Mouse (Mus musculus): Measurements from ENCODE around the gene Ica1l. TPM values are rescaled to one million over a fixed set of nuclear protein-coding genes. Genes with fewer than 3 reads are reported as not detected.

Ica1l gene
- polyA plus RNA-seq, 1 experiment = 21.4 TPM

GRCm38 (mm10) chr1:59959941-59960340, 83.0 kb downstream of the Ica1l start:
- H3K4me1 ChIP-seq (ENCODE audit: control insufficient read depth, insufficient read depth, low read length) = peaks cover 3% of the 10 kb centered on the region
- DNase-seq = no peak
- H3K27ac ChIP-seq (ENCODE audit: insufficient read depth, low read length) = no peak overlapping the region
- H3K27me3 ChIP-seq (ENCODE audit: control insufficient read depth, insufficient read depth, low read length) = no peaks in the 10 kb centered on the region
- 79% methylated on average over 1 of the region's 1 CpGs for WGBS
- H3K4me3 ChIP-seq (replicated peaks; ENCODE audit: insufficient read depth, low read depth, low read length) = no peak overlapping the region
- no peak for TF ChIP-seq CTCF (IDR thresholded peaks at IDR 0.05; ENCODE audit: borderline replicate concordance, insufficient read depth, low read depth, low read length)
- no peak for TF ChIP-seq POLR2A (IDR thresholded peaks at IDR 0.05; ENCODE audit: borderline replicate concordance, insufficient read depth, low read length)

- Histone ChIP-seq H3K4me3 (replicated peaks; ENCODE audit: insufficient read depth, low read depth, low read length) (no peak overlapping the region), H3K27me3 (ENCODE audit: control insufficient read depth, insufficient read depth, low read length) (no peaks in the 10 kb centered on the region), H3K4me1 (ENCODE audit: control insufficient read depth, insufficient read depth, low read length) (peaks cover 3% of the 10 kb centered on the region), H3K27ac (ENCODE audit: insufficient read depth, low read length) (no peak overlapping the region)
- peak; percentile 52 to 72 for DNase-seq
- TF ChIP-seq CTCF (IDR thresholded peaks at IDR 0.05; ENCODE audit: borderline replicate concordance, insufficient read depth, low read depth, low read length) = no peak
- no peak for TF ChIP-seq POLR2A (IDR thresholded peaks at IDR 0.05; ENCODE audit: borderline replicate concordance, insufficient read depth, low read length)
- 13% methylated on average over 3 of the region's 3 CpGs for WGBS
These were observed 85.8 kb downstream of the Ica1l start for GRCm38 (mm10) chr1:59957206-59957605.

- Histone ChIP-seq H3K4me1 (ENCODE audit: control insufficient read depth, insufficient read depth, low read length) (peaks cover 2% of the 10 kb centered on the region), H3K27me3 (ENCODE audit: control insufficient read depth, insufficient read depth, low read length) (no peaks in the 10 kb centered on the region), H3K4me3 (replicated peaks; ENCODE audit: insufficient read depth, low read depth, low read length) (no peak overlapping the region), H3K27ac (ENCODE audit: insufficient read depth, low read length) (no peak overlapping the region)
- over 99% methylated on average over 4 of the region's 4 CpGs for WGBS
- DNase-seq = no peak
- TF ChIP-seq POLR2A (IDR thresholded peaks at IDR 0.05; ENCODE audit: borderline replicate concordance, insufficient read depth, low read length) (no peak), CTCF (IDR thresholded peaks at IDR 0.05; ENCODE audit: borderline replicate concordance, insufficient read depth, low read depth, low read length) (no peak)
These were observed 95.5 kb downstream of the Ica1l start for GRCm38 (mm10) chr1:59947509-59947908.

DNA sequence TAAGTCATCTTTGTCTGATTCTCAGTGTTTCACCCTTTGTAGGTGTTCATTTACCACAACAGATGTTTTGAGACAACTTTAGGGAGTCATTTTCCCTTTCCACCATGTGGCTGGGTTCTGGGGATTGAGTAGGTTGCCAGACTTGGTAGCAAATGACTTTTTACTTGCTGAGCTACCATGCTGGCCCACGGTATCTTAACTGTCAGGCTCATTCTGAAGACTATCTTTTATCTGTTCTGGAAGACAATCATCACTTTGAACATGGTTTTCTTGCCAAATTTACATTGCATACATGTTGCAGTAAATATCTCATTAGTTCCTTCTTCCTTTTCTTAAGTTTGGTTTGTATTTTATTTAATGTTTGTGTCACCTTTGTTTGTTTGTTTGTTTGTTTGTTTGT, 97.0 kb downstream of the Ica1l start:
- H3K4me1 ChIP-seq (ENCODE audit: control insufficient read depth, insufficient read depth, low read length) = peaks cover 2% of the 10 kb centered on the region
- H3K4me3 ChIP-seq (replicated peaks; ENCODE audit: insufficient read depth, low read depth, low read length) = no peak overlapping the region
- no peaks in the 10 kb centered on the region for H3K27me3 ChIP-seq (ENCODE audit: control insufficient read depth, insufficient read depth, low read length)
- no peak overlapping the region for H3K27ac ChIP-seq (ENCODE audit: insufficient read depth, low read length)
- DNase-seq = no peak
- WGBS = 10% methylated on average over 1 of the region's 1 CpGs
- TF ChIP-seq CTCF (IDR thresholded peaks at IDR 0.05; ENCODE audit: borderline replicate concordance, insufficient read depth, low read depth, low read length) (no peak), POLR2A (IDR thresholded peaks at IDR 0.05; ENCODE audit: borderline replicate concordance, insufficient read depth, low read length) (no peak)

DNA sequence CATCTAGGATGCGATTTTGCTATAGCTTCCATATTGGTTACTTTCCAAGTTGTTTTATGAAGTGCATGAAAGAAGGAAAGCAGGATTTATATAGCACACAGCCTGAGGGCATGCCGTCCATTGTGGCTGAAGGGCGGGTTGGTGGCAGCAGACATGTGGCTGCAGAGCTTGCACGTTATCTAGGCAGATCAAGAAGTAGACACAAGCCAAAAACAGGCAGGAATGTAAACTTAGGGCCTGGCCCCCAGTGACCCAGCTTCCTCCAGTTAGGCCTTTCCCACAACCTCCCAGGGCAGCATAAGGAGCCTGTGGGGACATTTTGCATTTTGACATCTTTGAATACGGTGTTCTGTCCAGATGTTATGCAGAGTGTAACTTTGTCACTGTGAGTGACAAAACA, 99.2 kb downstream of the Ica1l start:
- peaks cover 2% of the 10 kb centered on the region for H3K4me1 ChIP-seq (ENCODE audit: control insufficient read depth, insufficient read depth, low read length)
- H3K4me3 ChIP-seq (replicated peaks; ENCODE audit: insufficient read depth, low read depth, low read length) = no peak overlapping the region
- no peak for DNase-seq
- no peak overlapping the region for H3K27ac ChIP-seq (ENCODE audit: insufficient read depth, low read length)
- no peak for TF ChIP-seq POLR2A (IDR thresholded peaks at IDR 0.05; ENCODE audit: borderline replicate concordance, insufficient read depth, low read length)
- no peak for TF ChIP-seq CTCF (IDR thresholded peaks at IDR 0.05; ENCODE audit: borderline replicate concordance, insufficient read depth, low read depth, low read length)
- WGBS = 62% methylated on average over 5 of the region's 5 CpGs
- no peaks in the 10 kb centered on the region for H3K27me3 ChIP-seq (ENCODE audit: control insufficient read depth, insufficient read depth, low read length)

- no peak overlapping the region for H3K27ac ChIP-seq (ENCODE audit: insufficient read depth, low read length)
- H3K4me3 ChIP-seq (replicated peaks; ENCODE audit: insufficient read depth, low read depth, low read length) = no peak overlapping the region
- peaks cover 2% of the 10 kb centered on the region for H3K4me1 ChIP-seq (ENCODE audit: control insufficient read depth, insufficient read depth, low read length)
- no peak for DNase-seq
- no peaks in the 10 kb centered on the region for H3K27me3 ChIP-seq (ENCODE audit: control insufficient read depth, insufficient read depth, low read length)
- TF ChIP-seq POLR2A (IDR thresholded peaks at IDR 0.05; ENCODE audit: borderline replicate concordance, insufficient read depth, low read length) (no peak), CTCF (IDR thresholded peaks at IDR 0.05; ENCODE audit: borderline replicate concordance, insufficient read depth, low read depth, low read length) (no peak)
- WGBS = 79% methylated on average over 6 of the region's 6 CpGs
These were observed 100.8 kb downstream of the Ica1l start for GRCm38 (mm10) chr1:59942057-59942790.

GRCm38 (mm10) chr1:59941063-59941462, 101.9 kb downstream of the Ica1l start:
- H3K4me1 ChIP-seq (ENCODE audit: control insufficient read depth, insufficient read depth, low read length) = peaks cover 2% of the 10 kb centered on the region
- TF ChIP-seq POLR2A (IDR thresholded peaks at IDR 0.05; ENCODE audit: borderline replicate concordance, insufficient read depth, low read length) = no peak
- TF ChIP-seq CTCF (IDR thresholded peaks at IDR 0.05; ENCODE audit: borderline replicate concordance, insufficient read depth, low read depth, low read length) = no peak
- DNase-seq = no peak
- no peak overlapping the region for H3K4me3 ChIP-seq (replicated peaks; ENCODE audit: insufficient read depth, low read depth, low read length)
- no peak overlapping the region for H3K27ac ChIP-seq (ENCODE audit: insufficient read depth, low read length)
- WGBS = 100% methylated on average over 1 of the region's 1 CpGs
- no peaks in the 10 kb centered on the region for H3K27me3 ChIP-seq (ENCODE audit: control insufficient read depth, insufficient read depth, low read length)

- no peak for DNase-seq
- no peak overlapping the region for H3K27ac ChIP-seq (ENCODE audit: insufficient read depth, low read length)
- 88% methylated on average over 2 of the region's 2 CpGs for WGBS
- no peak overlapping the region for H3K4me3 ChIP-seq (replicated peaks; ENCODE audit: insufficient read depth, low read depth, low read length)
- no peak for TF ChIP-seq CTCF (IDR thresholded peaks at IDR 0.05; ENCODE audit: borderline replicate concordance, insufficient read depth, low read depth, low read length)
- 0 out of 2 replicates have a peak, but pooled peaks cover 4% of the 10 kb centered on the region for H3K4me1 ChIP-seq (ENCODE audit: control insufficient read depth, insufficient read depth, low read length)
- H3K27me3 ChIP-seq (ENCODE audit: control insufficient read depth, insufficient read depth, low read length) = no peaks in the 10 kb centered on the region
These were observed 110.0 kb downstream of the Ica1l start for GRCm38 (mm10) chr1:59932991-59933390.

Other genes starting within 250 kb of the Ica1l start
- gene Fam117b, start 130.2 kb downstream of the Ica1l start, polyA plus RNA-seq (2012; rRNA removed) = 27.8 and 27.9 TPM in 2 replicates
- 9.7 and 9.9 TPM in 2 replicates for gene Carf, start 55.1 kb upstream of the Ica1l start, polyA plus RNA-seq (2012; rRNA removed)
- gene Wdr12, start 55.5 kb upstream of the Ica1l start, polyA plus RNA-seq (2012; rRNA removed) = 20.6 and 22.7 TPM in 2 replicates
- 8.7 and 9.7 TPM in 2 replicates for gene Nbeal1, start 137.4 kb upstream of the Ica1l start, polyA plus RNA-seq (2012; rRNA removed)